Mouse (Mus musculus) midbrain, postnatal 0 days (tissue): ENCODE measurements at regions not wholly inside any gene's neighbourhood (a gene's known extent, or its start where the extent isn't known, plus 50 kb on each side); places are given as distances from the start of the nearest gene placed in this dataset.

ENCODE experiments used
- ATAC-seq: fragments of 200-750 bp; cut with Nextera tagmentation; 2 replicates; pipeline ENCODE4 v1.8.0; 2017; ENCODE audit warnings: moderate number of reproducible peaks, mild to moderate bottlenecking, moderate TSS enrichment, moderate library complexity; ENCODE audit not compliant: low FRiP score
- DNase-seq: peaks from one replicate; pipeline ENCODE4 v3.0.0-alpha.2; 2015; ENCODE audit warnings: low spot score
- H3K27ac ChIP-seq: fragments of 300-500 bp; sonication (generic); 2 replicates; pipeline ENCODE4 v1.5.1; 2014; ENCODE audit warnings: low read depth, mild to moderate bottlenecking, low read length, mixed read lengths
- H3K27me3 ChIP-seq: fragments of 300-500 bp; sonication (generic); 2 replicates; pipeline ENCODE4 v1.6.1; 2014; ENCODE audit warnings: low read length, control low read depth, mixed read lengths; ENCODE audit not compliant: insufficient read depth
- H3K36me3 ChIP-seq: fragments of 300-500 bp; sonication (generic); 2 replicates; pipeline ENCODE4 v1.6.1; 2014; ENCODE audit warnings: low read length, control low read depth, mixed read lengths; ENCODE audit not compliant: insufficient read depth
- H3K4me1 ChIP-seq: fragments of 300-500 bp; sonication (generic); 2 replicates; pipeline ENCODE4 v1.6.1; 2014; ENCODE audit warnings: mild to moderate bottlenecking, control low read depth, antibody characterized with exemption, low read length, mixed read lengths; ENCODE audit not compliant: insufficient read depth
- H3K4me2 ChIP-seq: fragments of 300-500 bp; sonication (generic); 2 replicates; pipeline ENCODE4 v1.6.1; 2014; ENCODE audit warnings: low read depth, mild to moderate bottlenecking, low read length, mixed read lengths; ENCODE audit not compliant: poor library complexity, severe bottlenecking
- H3K4me3 ChIP-seq: fragments of 300-500 bp; sonication (generic); 2 replicates; pipeline ENCODE4 v1.5.1; 2014; ENCODE audit warnings: low read depth, mild to moderate bottlenecking, low read length, moderate library complexity
- H3K9ac ChIP-seq: fragments of 300-500 bp; sonication (generic); replicated peaks from 2 replicates; pipeline ENCODE4 v1.6.1; 2014; ENCODE audit warnings: mild to moderate bottlenecking, low read length, moderate library complexity, mixed read lengths; ENCODE audit not compliant: poor library complexity, severe bottlenecking
- H3K9me3 ChIP-seq: fragments of 300-500 bp; sonication (generic); 2 replicates; pipeline ENCODE4 v1.6.1; 2016; ENCODE audit warnings: low read length, control low read depth
- CTCF ChIP-seq: IDR thresholded peaks from 2 replicates; pipeline ENCODE4 v1.5.1; 2016; ENCODE audit warnings: antibody characterized with exemption, mild to moderate bottlenecking
- WGBS: fragments of 180-500 bp; shearing (Covaris S2); extraction: QIAGEN DNeasy Blood & Tissue Kit; methylation state at CpG from one replicate; pipeline ENCODE4 v1.1.7; 2014; 5-methylcytosine and 5-hydroxymethylcytosine counted together

DNA sequence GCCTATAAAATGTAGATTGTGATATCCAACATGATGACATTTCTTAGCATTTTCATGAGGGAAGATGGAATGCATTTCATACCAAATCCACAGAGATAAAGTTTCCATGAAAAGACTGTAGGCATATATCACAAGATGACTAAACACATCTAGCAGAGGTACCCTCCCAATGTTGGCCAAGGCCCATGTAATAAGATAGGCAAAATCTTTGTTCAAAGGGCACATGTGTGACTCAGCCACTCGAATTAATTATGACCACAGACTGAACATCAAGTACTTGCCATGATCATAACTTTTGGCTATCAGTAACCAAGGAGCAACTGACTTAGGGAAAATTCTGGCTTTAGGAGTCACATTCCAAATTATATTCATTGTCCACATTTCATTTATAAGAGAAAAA is 82.9 kb downstream of the Atp6v1g3 start:
- Histone ChIP-seq H3K9me3 (no peaks in the 10 kb centered on the region), H3K9ac (no peak overlapping the region), H3K4me3 (no peak overlapping the region), H3K36me3 (no peaks in the 10 kb centered on the region), H3K4me2 (no peak overlapping the region), H3K27ac (no peak overlapping the region), H3K27me3 (no peaks in the 10 kb centered on the region), H3K4me1 (no peaks in the 10 kb centered on the region)
- WGBS: 56% methylated on average over 1 of the region's 1 CpGs
- no peak for DNase-seq
- TF ChIP-seq CTCF: no peak
- no peak for ATAC-seq

DNA sequence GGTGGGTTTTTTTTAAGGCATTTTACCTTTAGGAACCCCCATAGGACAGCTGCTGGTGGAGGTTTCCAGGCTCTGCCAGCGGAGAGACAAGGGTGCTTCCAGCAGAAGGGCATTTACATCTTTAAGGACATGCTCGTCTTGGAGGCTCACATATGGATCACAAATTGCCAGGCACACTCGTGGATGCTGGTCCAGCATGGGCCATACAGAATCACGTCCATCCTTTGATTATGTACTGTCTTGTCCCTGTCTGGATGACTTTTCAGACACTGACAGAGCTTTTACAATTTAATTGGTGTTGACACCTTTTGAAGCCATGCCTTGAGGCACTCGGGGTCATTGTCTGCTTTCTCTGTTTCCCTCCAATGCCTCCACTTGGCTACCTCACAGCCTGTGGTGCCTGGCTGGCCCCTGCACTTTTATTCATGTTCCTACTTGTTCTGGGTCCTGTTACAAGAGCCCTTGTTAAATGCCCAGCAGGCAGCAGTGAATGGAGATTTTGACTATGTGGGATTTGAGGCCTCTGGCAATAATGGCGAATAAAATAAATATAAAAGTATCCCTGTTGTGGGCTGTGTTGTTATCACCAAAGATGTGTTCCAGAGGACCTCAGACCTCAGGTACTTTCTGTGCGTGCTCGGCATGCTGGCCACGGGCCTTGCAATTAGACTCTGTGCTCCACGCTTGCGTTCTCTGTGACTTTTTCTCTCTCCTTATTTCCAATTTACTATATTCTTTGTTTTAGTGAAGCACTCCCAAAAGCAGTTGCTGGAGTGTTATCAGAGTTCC is 89.3 kb downstream of the Atp6v1g3 start:
- no peak for TF ChIP-seq CTCF
- no peaks in the 10 kb centered on the region for H3K27me3 ChIP-seq
- H3K4me3 ChIP-seq: no peak overlapping the region
- no peaks in the 10 kb centered on the region for H3K36me3 ChIP-seq
- DNase-seq: no peak
- WGBS: 59% methylated on average over 11 of the region's 11 CpGs
- 0 out of 2 replicates have a peak, but pooled peaks have one; percentile 13 for ATAC-seq
- H3K27ac ChIP-seq: no peak overlapping the region
- no peaks in the 10 kb centered on the region for H3K4me1 ChIP-seq
- H3K9ac ChIP-seq: no peak overlapping the region
- H3K9me3 ChIP-seq: no peaks in the 10 kb centered on the region
- H3K4me2 ChIP-seq: no peak overlapping the region

- H3K36me3 ChIP-seq: no peaks in the 10 kb centered on the region
- no peak overlapping the region for H3K4me2 ChIP-seq
- no peak for TF ChIP-seq CTCF
- no peak overlapping the region for H3K4me3 ChIP-seq
- H3K27me3 ChIP-seq: no peaks in the 10 kb centered on the region
- no peak for ATAC-seq
- no peak for DNase-seq
- H3K9ac ChIP-seq: no peak overlapping the region
- no peak overlapping the region for H3K27ac ChIP-seq
- no peaks in the 10 kb centered on the region for H3K9me3 ChIP-seq
- no peaks in the 10 kb centered on the region for H3K4me1 ChIP-seq
Observed at GRCm38 (mm10) chr1:138369953-138370482, 96.5 kb downstream of the Atp6v1g3 start.

- H3K9ac ChIP-seq: no peak overlapping the region
- no peaks in the 10 kb centered on the region for H3K4me1 ChIP-seq
- H3K4me3 ChIP-seq: no peak overlapping the region
- H3K36me3 ChIP-seq: no peaks in the 10 kb centered on the region
- H3K9me3 ChIP-seq: no peaks in the 10 kb centered on the region
- H3K27me3 ChIP-seq: no peaks in the 10 kb centered on the region
- no peak overlapping the region for H3K4me2 ChIP-seq
- DNase-seq (no peak), ATAC-seq (no peak)
- no peak overlapping the region for H3K27ac ChIP-seq
- TF ChIP-seq CTCF: no peak
- WGBS: 78% methylated on average over 1 of the region's 1 CpGs
Observed at GRCm38 (mm10) chr1:138371474-138371873, 97.9 kb downstream of the Atp6v1g3 start.

- ATAC-seq (no peak), DNase-seq (no peak)
- 74% methylated on average over 3 of the region's 3 CpGs for WGBS
- no peak for TF ChIP-seq CTCF
- Histone ChIP-seq H3K9ac (no peak overlapping the region), H3K36me3 (no peaks in the 10 kb centered on the region), H3K4me1 (no peaks in the 10 kb centered on the region), H3K27me3 (no peaks in the 10 kb centered on the region), H3K4me3 (no peak overlapping the region), H3K4me2 (no peak overlapping the region), H3K9me3 (no peaks in the 10 kb centered on the region), H3K27ac (no peak overlapping the region)
Observed at GRCm38 (mm10) chr1:138384146-138384545, 110.6 kb downstream of the Atp6v1g3 start.

DNA sequence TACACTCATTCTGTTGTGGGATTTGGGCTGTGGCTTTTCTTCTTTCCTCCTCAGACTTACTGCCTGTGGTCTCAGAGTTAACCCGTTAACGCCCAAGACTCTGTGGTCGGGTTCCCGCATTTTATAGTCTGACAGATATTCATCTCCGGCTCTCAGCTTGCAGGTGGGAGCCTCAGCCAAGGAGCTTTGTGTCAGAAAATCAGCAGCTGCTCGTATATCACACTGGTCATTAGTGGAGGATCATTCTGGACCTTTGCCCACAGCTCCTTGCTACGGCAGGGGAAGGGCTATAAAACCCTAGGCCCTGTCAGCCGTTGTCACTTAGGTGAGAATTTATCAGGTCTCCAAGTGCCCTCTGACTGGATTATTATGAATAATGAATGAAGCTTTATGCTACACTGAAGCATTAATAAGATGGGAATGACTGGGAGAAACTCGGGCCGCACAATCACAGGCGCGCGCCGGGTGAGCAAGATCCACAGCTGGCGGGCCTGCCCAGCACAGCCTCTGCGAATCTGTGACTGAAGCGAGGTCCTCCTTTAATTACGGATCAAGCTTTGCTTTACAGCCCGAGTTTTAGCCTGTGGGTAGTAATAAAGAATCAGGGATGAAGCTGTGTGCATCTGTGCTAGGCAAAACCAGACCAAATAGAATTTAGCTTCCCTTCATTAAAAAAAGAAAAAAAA is 111.8 kb downstream of the Atp6v1g3 start:
- H3K9me3 ChIP-seq: no peaks in the 10 kb centered on the region
- H3K4me1 ChIP-seq: no peaks in the 10 kb centered on the region
- no peak overlapping the region for H3K4me3 ChIP-seq
- TF ChIP-seq CTCF: no peak
- peak overlapping the region; percentile 62 for H3K27ac ChIP-seq
- no peaks in the 10 kb centered on the region for H3K36me3 ChIP-seq
- H3K9ac ChIP-seq: no peak overlapping the region
- ATAC-seq (peak; percentile 72; the same call in 1 of the 2 replicates), DNase-seq (peak; percentile 59)
- H3K27me3 ChIP-seq: no peaks in the 10 kb centered on the region
- 21% methylated on average over 19 of the region's 19 CpGs for WGBS
- peak overlapping the region; percentile 34 for H3K4me2 ChIP-seq
